Comparison of ENCODE assay signal across 7 mouse cellular contexts in the genomic region with DNA sequence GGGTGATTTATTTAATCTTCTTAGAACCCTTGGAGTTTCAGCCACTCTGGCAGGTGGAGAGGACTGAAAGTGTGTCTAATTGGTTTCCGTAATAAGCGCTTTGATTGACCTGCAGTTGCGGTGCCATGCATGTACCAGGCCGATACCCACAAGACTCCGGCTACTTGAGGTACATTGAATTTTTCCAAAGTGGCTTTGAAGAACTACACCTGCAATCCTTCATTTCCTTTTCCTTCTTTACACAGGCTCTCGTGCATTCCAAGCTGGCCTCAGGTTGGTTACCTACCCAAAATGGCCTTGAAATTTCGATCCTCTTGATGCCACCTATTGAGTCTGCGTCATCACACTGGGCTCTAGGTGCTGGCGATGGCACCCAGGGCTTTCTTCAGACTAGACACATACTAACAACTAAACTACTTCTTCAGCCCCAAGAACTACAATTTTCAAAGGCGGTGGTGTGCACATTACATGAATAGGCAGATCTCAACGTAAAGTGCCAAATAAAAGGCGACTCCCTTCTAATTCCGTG. TPM values are rescaled to one million over a fixed set of nuclear protein-coding genes. Genes with fewer than 3 reads are reported as not detected.
DNase-seq lines count a peak whose midpoint lies in the region; ATAC-seq lines count a peak whose summit lies in the region.

No protein-coding gene starts in this region.

- peak overlapping the region; percentile 99 for H3K9ac ChIP-seq in forebrain, embryonic 14.5 days (ENCODE audit: low read length)
- peak overlapping the region; percentile 95 for H3K9ac ChIP-seq in liver, embryonic 11.5 days (ENCODE audit: low read depth, low read length)
- peak overlapping the region; percentile 99 for H3K9ac ChIP-seq in neural tube, embryonic 15.5 days (replicated peaks)

- H3K27me3 ChIP-seq in forebrain, embryonic 14.5 days (replicated peaks; ENCODE audit: control insufficient read depth, insufficient read depth, low read length) = no peaks in the 10 kb centered on the region
- no peaks in the 10 kb centered on the region for H3K27me3 ChIP-seq in liver, embryonic 11.5 days (replicated peaks; ENCODE audit: control insufficient read depth, insufficient read depth, low read length)
- H3K27me3 ChIP-seq in neural tube, embryonic 15.5 days (replicated peaks) = no peaks in the 10 kb centered on the region

- H3K4me2 ChIP-seq in forebrain, embryonic 14.5 days (ENCODE audit: low read length) = peak overlapping the region; percentile 59
- H3K4me2 ChIP-seq in liver, embryonic 11.5 days = peak overlapping the region; percentile 91
- peak overlapping the region; percentile 84 for H3K4me2 ChIP-seq in neural tube, embryonic 15.5 days

- peaks cover 15% of the 10 kb centered on the region for H3K4me1 ChIP-seq in forebrain, embryonic 14.5 days (ENCODE audit: control insufficient read depth, insufficient read depth, low read length)
- peaks cover 29% of the 10 kb centered on the region for H3K4me1 ChIP-seq in liver, embryonic 11.5 days (replicated peaks; ENCODE audit: control insufficient read depth, insufficient read depth, low read length)
- peaks cover 45% of the 10 kb centered on the region for H3K4me1 ChIP-seq in neural tube, embryonic 15.5 days

- H3K36me3 ChIP-seq in forebrain, embryonic 14.5 days (ENCODE audit: control insufficient read depth, insufficient read depth, low read length) = 0 out of 2 replicates have a peak, but pooled peaks cover 10% of the 10 kb centered on the region
- no peaks in the 10 kb centered on the region for H3K36me3 ChIP-seq in liver, embryonic 11.5 days (ENCODE audit: control insufficient read depth, insufficient read depth, low read length)
- 0 out of 2 replicates have a peak, but pooled peaks cover 3% of the 10 kb centered on the region for H3K36me3 ChIP-seq in neural tube, embryonic 15.5 days

- 45% methylated on average over 13 of the region's 13 CpGs for WGBS in forebrain, embryonic 14.5 days
- 49% methylated on average over 13 of the region's 13 CpGs for WGBS in liver, embryonic 11.5 days
- WGBS in neural tube, embryonic 15.5 days = 39% methylated on average over 13 of the region's 13 CpGs

- H3K4me3 ChIP-seq in forebrain, embryonic 14.5 days (ENCODE audit: low read depth, low read length) = peak overlapping the region; percentile 98
- H3K4me3 ChIP-seq in liver, embryonic 11.5 days (ENCODE audit: low read depth, low read length) = peak overlapping the region; percentile 97
- peak overlapping the region; percentile 81 for H3K4me3 ChIP-seq in neural tube, embryonic 15.5 days (replicated peaks)

- DNase-seq in retina, adult 2 months (ENCODE audit: low read depth, low spot score) = peak; percentile 13
- DNase-seq in retina, embryonic 14.5 days (ENCODE audit: low spot score) = no peak
- DNase-seq in forebrain, embryonic 14.5 days (ENCODE audit: low spot score) = peak; percentile 8
- DNase-seq in liver, embryonic 11.5 days (ENCODE audit: low spot score) = peak; percentile 40
- DNase-seq in frontal cortex, adult 2 months (ENCODE audit: extremely low spot score in 1 of 2, low spot score in 1 of 2) = no peak
- no peak for DNase-seq in layer of hippocampus, postnatal 36 days

- ATAC-seq in forebrain, embryonic 14.5 days = no peak
- no peak for ATAC-seq in liver, embryonic 11.5 days (replicated peaks; ENCODE audit: low FRiP score)
- no peak for ATAC-seq in neural tube, embryonic 15.5 days (ENCODE audit: low FRiP score)

- no peaks in the 10 kb centered on the region for H3K9me3 ChIP-seq in forebrain, embryonic 14.5 days (replicated peaks; ENCODE audit: control insufficient read depth, low read length)
- no peaks in the 10 kb centered on the region for H3K9me3 ChIP-seq in liver, embryonic 11.5 days (ENCODE audit: control insufficient read depth, low read length)
- no peaks in the 10 kb centered on the region for H3K9me3 ChIP-seq in neural tube, embryonic 15.5 days (replicated peaks)

- peak overlapping the region; percentile 100 for H3K27ac ChIP-seq in forebrain, embryonic 14.5 days (ENCODE audit: low read depth, low read length)
- H3K27ac ChIP-seq in liver, embryonic 11.5 days (ENCODE audit: low read depth, low read length) = peak overlapping the region; percentile 95
- H3K27ac ChIP-seq in neural tube, embryonic 15.5 days (replicated peaks) = peak overlapping the region; percentile 100

RNA-seq across cellular contexts. Expression of a gene that starts 0.4 kb away (rescaled TPM):
- 257 and 277 TPM in 2 replicates for polyA plus RNA-seq in forebrain, embryonic 14.5 days (2014; fragmentation: Nextera tagmentation; extraction: Ambion mirVana)
- polyA plus RNA-seq in liver, embryonic 11.5 days (2014; fragmentation: Nextera tagmentation; extraction: Ambion mirVana) = 78.3 and 80.4 TPM in 2 replicates
- polyA plus RNA-seq in neural tube, embryonic 15.5 days (2015; fragmentation: Nextera tagmentation; extraction: Ambion mirVana) = 157 and 167 TPM in 2 replicates
- 171 and 179 TPM in 2 replicates for polyA plus RNA-seq in frontal cortex, adult 2 months (2012; rRNA removed)
- total RNA-seq in layer of hippocampus, postnatal 36 days (2021) = 100 to 1,000 TPM; 178 to 183 TPM

RNA-seq across cellular contexts. Expression of a gene that starts 34.5 kb away (rescaled TPM):
- 4.0 and 4.6 TPM in 2 replicates for polyA plus RNA-seq in forebrain, embryonic 14.5 days (2014; fragmentation: Nextera tagmentation; extraction: Ambion mirVana)
- polyA plus RNA-seq in liver, embryonic 11.5 days (2014; fragmentation: Nextera tagmentation; extraction: Ambion mirVana) = 0.81 and 0.99 TPM in 2 replicates
- polyA plus RNA-seq in neural tube, embryonic 15.5 days (2015; fragmentation: Nextera tagmentation; extraction: Ambion mirVana) = 17.0 and 19.9 TPM in 2 replicates
- 62.1 and 67.9 TPM in 2 replicates for polyA plus RNA-seq in frontal cortex, adult 2 months (2012; rRNA removed)
- total RNA-seq in layer of hippocampus, postnatal 36 days (2021) = 10 to 100 TPM; 45.3 to 51.4 TPM

RNA-seq across cellular contexts. Expression of a gene that starts 34.5 kb away (rescaled TPM):
- polyA plus RNA-seq in forebrain, embryonic 14.5 days (2014; fragmentation: Nextera tagmentation; extraction: Ambion mirVana) = 0.61 and 0.85 TPM in 2 replicates
- 0.34 and 0.58 TPM in 2 replicates for polyA plus RNA-seq in liver, embryonic 11.5 days (2014; fragmentation: Nextera tagmentation; extraction: Ambion mirVana)
- 5.0 and 5.2 TPM in 2 replicates for polyA plus RNA-seq in neural tube, embryonic 15.5 days (2015; fragmentation: Nextera tagmentation; extraction: Ambion mirVana)
- 21.8 and 23.3 TPM in 2 replicates for polyA plus RNA-seq in frontal cortex, adult 2 months (2012; rRNA removed)
- total RNA-seq in layer of hippocampus, postnatal 36 days (2021) = 10 to 100 TPM; 17.8 to 18.3 TPM

Comparison
In these comparisons a context has a peak if more than half of its experiments do, and no peak if none do; other contexts are left out.
1. DNase-seq: peak in retina, adult 2 months (single experiment), forebrain, embryonic 14.5 days (single experiment) and liver, embryonic 11.5 days (single experiment); none in retina, embryonic 14.5 days (single experiment), frontal cortex, adult 2 months (0 of 2) and layer of hippocampus, postnatal 36 days (0 of 2).
2. Peak in every context shown above with its lines, with median percentiles within 50 percentile points of each other: H3K27ac ChIP-seq, H3K4me2 ChIP-seq, H3K4me3 ChIP-seq and H3K9ac ChIP-seq.